Mouse (Mus musculus) embryonic facial prominence, embryonic 15.5 days (tissue): ENCODE data around the gene Sec61a2. TPM values are rescaled to one million over a fixed set of nuclear protein-coding genes. Genes with fewer than 3 reads are reported as not detected.

ENCODE experiments used
- ATAC-seq: fragments of 200-750 bp; cut with Nextera tagmentation; 2 replicates; pipeline ENCODE4 v1.8.0; 2017; ENCODE audit warnings: low read depth, moderate TSS enrichment; ENCODE audit not compliant: insufficient number of reproducible peaks, low FRiP score, low TSS enrichment
- H3K27ac ChIP-seq: fragments of 300-500 bp; sonication (generic); replicated peaks from 2 replicates; pipeline ENCODE4 v1.5.1; 2015; ENCODE audit warnings: mild to moderate bottlenecking, inconsistent platforms
- H3K27me3 ChIP-seq: fragments of 300-500 bp; sonication (generic); 2 replicates; pipeline ENCODE4 v1.6.1; 2015; ENCODE audit warnings: inconsistent platforms
- H3K36me3 ChIP-seq: fragments of 300-500 bp; sonication (generic); 2 replicates; pipeline ENCODE4 v1.6.1; 2015; ENCODE audit warnings: mild to moderate bottlenecking, inconsistent platforms
- H3K4me1 ChIP-seq: fragments of 300-500 bp; sonication (generic); 2 replicates; pipeline ENCODE4 v1.6.1; 2015; ENCODE audit warnings: inconsistent platforms
- H3K4me2 ChIP-seq: fragments of 300-500 bp; sonication (generic); replicated peaks from 2 replicates; pipeline ENCODE4 v1.6.1; 2015; ENCODE audit warnings: mild to moderate bottlenecking, inconsistent platforms
- H3K4me3 ChIP-seq: fragments of 300-500 bp; sonication (generic); replicated peaks from 2 replicates; pipeline ENCODE4 v1.5.1; 2015; ENCODE audit warnings: mild to moderate bottlenecking, inconsistent platforms
- H3K9ac ChIP-seq: fragments of 300-500 bp; sonication (generic); 2 replicates; pipeline ENCODE4 v1.6.1; 2015; ENCODE audit warnings: inconsistent platforms
- H3K9me3 ChIP-seq: fragments of 300-500 bp; sonication (generic); replicated peaks from 2 replicates; pipeline ENCODE4 v1.6.1; 2016; ENCODE audit warnings: inconsistent platforms
- WGBS: fragments of 180-500 bp; shearing (Covaris S2); methylation state at CpG from one replicate; pipeline ENCODE4 v1.1.7; 2015; 5-methylcytosine and 5-hydroxymethylcytosine counted together
- polyA plus RNA-seq: library from polyadenylated mRNA; unstranded; fragments of >200 nt; fragmentation: Nextera tagmentation; extraction: Ambion mirVana; gene quantifications from 2 replicates; pipeline ENCODE4 v1.2.1, GENCODE M21; 2015

Gene Sec61a2
- polyA plus RNA-seq, 1 experiment from 2014 or later: 89.7 TPM

GRCm38 (mm10) chr2:5930291-5931054, 35.2 kb upstream of the Sec61a2 start:
- Histone ChIP-seq H3K4me3 (no peak overlapping the region), H3K9me3 (no peaks in the 10 kb centered on the region), H3K9ac (no peak overlapping the region), H3K4me2 (no peak overlapping the region), H3K27ac (no peak overlapping the region), H3K36me3 (peaks cover 13% of the 10 kb centered on the region), H3K4me1 (no peaks in the 10 kb centered on the region), H3K27me3 (no peaks in the 10 kb centered on the region)
- ATAC-seq: no peak
- WGBS: 93% methylated on average over 18 of the region's 18 CpGs

- Histone ChIP-seq H3K27ac (no peak overlapping the region), H3K9ac (no peak overlapping the region), H3K4me1 (no peaks in the 10 kb centered on the region), H3K9me3 (no peaks in the 10 kb centered on the region), H3K27me3 (no peaks in the 10 kb centered on the region), H3K4me2 (no peak overlapping the region), H3K4me3 (no peak overlapping the region), H3K36me3 (peaks cover 13% of the 10 kb centered on the region)
- WGBS: 90% methylated on average over 5 of the region's 5 CpGs
- no peak; the same call in 1 of the 2 replicates for ATAC-seq
Measured at GRCm38 (mm10) chr2:5929793-5930192, 34.6 kb upstream of the Sec61a2 start.

GRCm38 (mm10) chr2:5927481-5927880, 32.2 kb upstream of the Sec61a2 start:
- Histone ChIP-seq H3K4me1 (no peaks in the 10 kb centered on the region), H3K4me3 (no peak overlapping the region), H3K27ac (no peak overlapping the region), H3K9ac (no peak overlapping the region), H3K27me3 (no peaks in the 10 kb centered on the region), H3K4me2 (no peak overlapping the region), H3K36me3 (peaks cover 13% of the 10 kb centered on the region), H3K9me3 (no peaks in the 10 kb centered on the region)
- ATAC-seq: no peak
- WGBS: 95% methylated on average over 5 of the region's 5 CpGs

GRCm38 (mm10) chr2:5923786-5924185, 28.6 kb upstream of the Sec61a2 start:
- no peak overlapping the region for H3K9ac ChIP-seq
- H3K4me2 ChIP-seq: no peak overlapping the region
- H3K9me3 ChIP-seq: no peaks in the 10 kb centered on the region
- WGBS: 52% methylated on average over 9 of the region's 9 CpGs
- peaks cover 23% of the 10 kb centered on the region for H3K36me3 ChIP-seq
- H3K4me3 ChIP-seq: no peak overlapping the region
- no peaks in the 10 kb centered on the region for H3K27me3 ChIP-seq
- no peaks in the 10 kb centered on the region for H3K4me1 ChIP-seq
- H3K27ac ChIP-seq: no peak overlapping the region
- no peak for ATAC-seq

GRCm38 (mm10) chr2:5922823-5923222, 27.6 kb upstream of the Sec61a2 start:
- no peak overlapping the region for H3K27ac ChIP-seq
- H3K9ac ChIP-seq: no peak overlapping the region
- WGBS: 92% methylated on average over 6 of the region's 6 CpGs
- H3K9me3 ChIP-seq: no peaks in the 10 kb centered on the region
- H3K4me2 ChIP-seq: no peak overlapping the region
- no peaks in the 10 kb centered on the region for H3K4me1 ChIP-seq
- peaks cover 27% of the 10 kb centered on the region for H3K36me3 ChIP-seq
- no peak overlapping the region for H3K4me3 ChIP-seq
- no peak for ATAC-seq
- no peaks in the 10 kb centered on the region for H3K27me3 ChIP-seq

- no peak overlapping the region for H3K4me2 ChIP-seq
- H3K4me3 ChIP-seq: no peak overlapping the region
- H3K9ac ChIP-seq: no peak overlapping the region
- 0 out of 2 replicates have a peak, but pooled peaks cover 6% of the 10 kb centered on the region for H3K36me3 ChIP-seq
- ATAC-seq: no peak
- no peaks in the 10 kb centered on the region for H3K27me3 ChIP-seq
- H3K27ac ChIP-seq: no peak overlapping the region
- H3K4me1 ChIP-seq: no peaks in the 10 kb centered on the region
- H3K9me3 ChIP-seq: no peaks in the 10 kb centered on the region
- WGBS: 41% methylated on average over 16 of the region's 16 CpGs
Measured at GRCm38 (mm10) chr2:5911282-5911965, 16.2 kb upstream of the Sec61a2 start.

GRCm38 (mm10) chr2:5906625-5907024, 11.4 kb upstream of the Sec61a2 start:
- Histone ChIP-seq H3K4me1 (no peaks in the 10 kb centered on the region), H3K9me3 (no peaks in the 10 kb centered on the region), H3K27me3 (no peaks in the 10 kb centered on the region), H3K4me2 (no peak overlapping the region), H3K4me3 (no peak overlapping the region), H3K9ac (no peak overlapping the region), H3K36me3 (peaks cover 14% of the 10 kb centered on the region), H3K27ac (no peak overlapping the region)
- 54% methylated on average over 3 of the region's 3 CpGs for WGBS
- ATAC-seq: no peak

GRCm38 (mm10) chr2:5906092-5906491, 10.9 kb upstream of the Sec61a2 start:
- Histone ChIP-seq H3K9me3 (no peaks in the 10 kb centered on the region), H3K9ac (no peak overlapping the region), H3K36me3 (peaks cover 14% of the 10 kb centered on the region), H3K4me2 (no peak overlapping the region), H3K27ac (no peak overlapping the region), H3K4me3 (no peak overlapping the region), H3K27me3 (no peaks in the 10 kb centered on the region), H3K4me1 (no peaks in the 10 kb centered on the region)
- no peak for ATAC-seq
- WGBS: 30% methylated on average over 5 of the region's 5 CpGs

GRCm38 (mm10) chr2:5900145-5900544, 4.9 kb upstream of the Sec61a2 start:
- Histone ChIP-seq H3K4me1 (no peaks in the 10 kb centered on the region; the same call in 1 of the 2 replicates), H3K27ac (no peak overlapping the region), H3K9me3 (no peaks in the 10 kb centered on the region), H3K27me3 (no peaks in the 10 kb centered on the region), H3K36me3 (peaks cover 22% of the 10 kb centered on the region), H3K9ac (no peak overlapping the region), H3K4me2 (no peak overlapping the region), H3K4me3 (no peak overlapping the region)
- ATAC-seq: no peak
- WGBS: 63% methylated on average over 5 of the region's 5 CpGs

GRCm38 (mm10) chr2:5894296-5894695, 936 bp downstream of the Sec61a2 start:
- no peaks in the 10 kb centered on the region for H3K27me3 ChIP-seq
- H3K4me2 ChIP-seq: peak overlapping the region; percentile 56
- H3K36me3 ChIP-seq: peaks cover 19% of the 10 kb centered on the region
- peak overlapping the region; percentile 90 for H3K4me3 ChIP-seq
- ATAC-seq: no peak
- H3K9ac ChIP-seq: 0 out of 2 replicates have a peak overlapping the region, but pooled peaks have one; percentile 94
- 30% methylated on average over 11 of the region's 11 CpGs for WGBS
- H3K4me1 ChIP-seq: peaks cover 3% of the 10 kb centered on the region; the same call in 1 of the 2 replicates
- H3K9me3 ChIP-seq: no peaks in the 10 kb centered on the region
- 0 out of 2 replicates have a peak overlapping the region, but pooled peaks have one; percentile 86 for H3K27ac ChIP-seq

GRCm38 (mm10) chr2:5889412-5889811, 5.8 kb downstream of the Sec61a2 start:
- Histone ChIP-seq H3K27me3 (no peaks in the 10 kb centered on the region), H3K4me3 (no peak overlapping the region), H3K27ac (no peak overlapping the region), H3K9ac (no peak overlapping the region), H3K4me2 (no peak overlapping the region), H3K4me1 (0 out of 2 replicates have a peak, but pooled peaks cover 3% of the 10 kb centered on the region), H3K36me3 (peaks cover 41% of the 10 kb centered on the region), H3K9me3 (no peaks in the 10 kb centered on the region)
- 61% methylated on average over 2 of the region's 2 CpGs for WGBS
- no peak for ATAC-seq
